Mouse (Mus musculus): ENCODE results near the gene Trappc6b.

GRCm38 (mm10) chr12:59021306-59021705 is 40.0 kb downstream of the Trappc6b start:
- no peak for TF ChIP-seq POLR2A (IDR thresholded peaks at IDR 0.05; ENCODE audit: insufficient read depth, low read depth, low read length)
- TF ChIP-seq CTCF (IDR thresholded peaks at IDR 0.05; ENCODE audit: insufficient read depth, low read depth, low read length): no peak
